Mouse (Mus musculus): ENCODE results near the gene Glb1l.

Glb1l gene

GRCm38 (mm10) chr1:75191622-75192402, 18.8 kb downstream of the Glb1l start, which contains the start of the genes Ankzf1 and Atg9a:
Gene Ankzf1 (plus strand): TSS chr1:75192151.
Gene Atg9a (minus strand): TSS chr1:75192196.
- peak; percentile 89 for DNase-seq

- DNase-seq = no peak
Observed at GRCm38 (mm10) chr1:75191258-75191621, 19.4 kb downstream of the Glb1l start.

GRCm38 (mm10) chr1:75190577-75190976, 20.0 kb downstream of the Glb1l start:
- no peak for DNase-seq

- DNase-seq = no peak
Observed at GRCm38 (mm10) chr1:75187914-75188483, 22.6 kb downstream of the Glb1l start.

GRCm38 (mm10) chr1:75187126-75187525, 23.5 kb downstream of the Glb1l start:
- no peak for DNase-seq

GRCm38 (mm10) chr1:75185495-75185894, 25.1 kb downstream of the Glb1l start:
- no peak for DNase-seq

- no peak for DNase-seq
Observed at GRCm38 (mm10) chr1:75182160-75182559, 28.5 kb downstream of the Glb1l start.

GRCm38 (mm10) chr1:75181377-75181870, 29.2 kb downstream of the Glb1l start:
- DNase-seq = no peak

- no peak for DNase-seq
Observed at GRCm38 (mm10) chr1:75180741-75181140, 29.9 kb downstream of the Glb1l start.

GRCm38 (mm10) chr1:75180105-75180590, 30.5 kb downstream of the Glb1l start, which contains the start of gene Abcb6:
Gene Abcb6 (minus strand): TSS chr1:75180392.
- DNase-seq = peak; percentile 90

GRCm38 (mm10) chr1:75179334-75180104, 31.1 kb downstream of the Glb1l start:
- DNase-seq = no peak

GRCm38 (mm10) chr1:75168472-75169464, 41.8 kb downstream of the Glb1l start, which contains the start of gene Zfand2b:
Gene Zfand2b (plus strand): TSS chr1:75168646.
- DNase-seq = peak; percentile 99

GRCm38 (mm10) chr1:75168093-75168471, 42.5 kb downstream of the Glb1l start:
- DNase-seq = no peak

GRCm38 (mm10) chr1:75160256-75160617, 50.4 kb downstream of the Glb1l start:
- no peak for DNase-seq

- no peak for DNase-seq
Observed at GRCm38 (mm10) chr1:75159540-75160255, 50.9 kb downstream of the Glb1l start.

GRCm38 (mm10) chr1:75158990-75159389, 51.6 kb downstream of the Glb1l start:
- no peak for DNase-seq

GRCm38 (mm10) chr1:75155837-75156236, 54.8 kb downstream of the Glb1l start:
- no peak for DNase-seq

- DNase-seq = no peak
Observed at GRCm38 (mm10) chr1:75148727-75149126, 61.9 kb downstream of the Glb1l start.
